Mouse (Mus musculus) Patski (cell line): Measurements from ENCODE around the gene Ankrd33b. TPM values are rescaled to one million over a fixed set of nuclear protein-coding genes. Genes with fewer than 3 reads are reported as not detected.
A peak's percentile ranks its signal among the peaks of the same experiment; 100 is the strongest.

ENCODE experiments used
- ATAC-seq: fragments of 100-300 bp; one replicate; pipeline ENCODE4 v1.8.0; 2021
- CTCF ChIA-PET: fragments of 350-600 bp; sonication (Branson Sonifier 250); formaldehyde crosslinking; loops from one replicate; lab custom pipeline; 2022; ENCODE audit warnings: inconsistent platforms; lab: Charles Lee
- POLR2A ChIA-PET: fragments of 350-600 bp; sonication (Branson Sonifier 250); formaldehyde crosslinking; loops from one replicate; lab custom pipeline; 2022; ENCODE audit warnings: antibody characterized with exemption, inconsistent platforms; lab: Charles Lee
- DNase-seq: peaks from one replicate; pipeline ENCODE4 v3.0.0-alpha.2; 2011; ENCODE audit warnings: low read depth, low spot score
- H3K27me3 ChIP-seq: fragments of 371-371 bp; one replicate; pipeline ENCODE4 v1.5.1; 2021
- CTCF ChIP-seq: fragments of 100-300 bp; IDR thresholded peaks from one replicate; pipeline ENCODE4 v1.5.1; 2021
- in situ Hi-C: fragments of 300-500 bp; cut with MboI; formaldehyde crosslinking; loops from 3 replicates; pipeline ENCODE4 v1.11.1; 2018; ENCODE audit warnings: low pct_unique_long_range_greater_than_20kb, mixed read lengths
- polyA plus RNA-seq: library from polyadenylated mRNA; unstranded; gene quantifications from one replicate; pipeline ENCODE4 v1.2.3, GENCODE M21; 2021

Ankrd33b gene
- polyA plus RNA-seq, 1 experiment from 2014 or later: 9.3 TPM

GRCm38 (mm10) chr15:31328082-31328614 is 39.4 kb downstream of the Ankrd33b start:
- no peaks in the 10 kb centered on the region for H3K27me3 ChIP-seq
- TF ChIP-seq CTCF: no peak
- ATAC-seq: no peak
- CTCF ChIA-PET: no interaction called here
- POLR2A ChIA-PET: no interaction called here
- in situ Hi-C loops: loop anchor here (10.0 kb wide), 1 partner anchor 257 kb away; no protein-coding TSS in a partner anchor
- no peak for DNase-seq

GRCm38 (mm10) chr15:31325660-31326354 is 41.7 kb downstream of the Ankrd33b start:
- ChIA-PET CTCF (interaction anchor here (1.7 kb wide), 1 partner anchor 13 kb away, joined by 4 read pairs; no protein-coding TSS in a partner anchor), POLR2A (no interaction called here)
- ATAC-seq (no peak), DNase-seq (no peak)
- TF ChIP-seq CTCF: no peak
- in situ Hi-C loops: loop anchor here (10.0 kb wide), 1 partner anchor 259 kb away; no protein-coding TSS in a partner anchor
- H3K27me3 ChIP-seq: no peaks in the 10 kb centered on the region

GRCm38 (mm10) chr15:31324551-31324950 is 43.0 kb downstream of the Ankrd33b start:
- DNase-seq: no peak
- no peak for ATAC-seq
- ChIA-PET POLR2A (no interaction called here), CTCF (interaction anchor here (0.9 to 1.7 kb wide), 4 partner anchors 8 to 144 kb away, joined by 3 to 4 read pairs (median 4); no protein-coding TSS in a partner anchor)
- no peaks in the 10 kb centered on the region for H3K27me3 ChIP-seq
- TF ChIP-seq CTCF: no peak
- in situ Hi-C loops: loop anchor here (10.0 kb wide), 1 partner anchor 260 kb away; no protein-coding TSS in a partner anchor

GRCm38 (mm10) chr15:31323684-31324083 is 43.8 kb downstream of the Ankrd33b start:
- DNase-seq (no peak), ATAC-seq (no peak)
- CTCF ChIA-PET: interaction anchor here (0.9 to 1.2 kb wide), 3 partner anchors 9 to 145 kb away, joined by 3 to 4 read pairs (median 3); no protein-coding TSS in a partner anchor
- peak; percentile 57 for TF ChIP-seq CTCF
- no peaks in the 10 kb centered on the region for H3K27me3 ChIP-seq
- in situ Hi-C loops: loop anchor here (10.0 kb wide), 1 partner anchor 261 kb away; no protein-coding TSS in a partner anchor
- POLR2A ChIA-PET: interaction anchor here (0.5 kb wide), 1 partner anchor 43 kb away, joined by 4 read pairs; no protein-coding TSS in a partner anchor

DNA sequence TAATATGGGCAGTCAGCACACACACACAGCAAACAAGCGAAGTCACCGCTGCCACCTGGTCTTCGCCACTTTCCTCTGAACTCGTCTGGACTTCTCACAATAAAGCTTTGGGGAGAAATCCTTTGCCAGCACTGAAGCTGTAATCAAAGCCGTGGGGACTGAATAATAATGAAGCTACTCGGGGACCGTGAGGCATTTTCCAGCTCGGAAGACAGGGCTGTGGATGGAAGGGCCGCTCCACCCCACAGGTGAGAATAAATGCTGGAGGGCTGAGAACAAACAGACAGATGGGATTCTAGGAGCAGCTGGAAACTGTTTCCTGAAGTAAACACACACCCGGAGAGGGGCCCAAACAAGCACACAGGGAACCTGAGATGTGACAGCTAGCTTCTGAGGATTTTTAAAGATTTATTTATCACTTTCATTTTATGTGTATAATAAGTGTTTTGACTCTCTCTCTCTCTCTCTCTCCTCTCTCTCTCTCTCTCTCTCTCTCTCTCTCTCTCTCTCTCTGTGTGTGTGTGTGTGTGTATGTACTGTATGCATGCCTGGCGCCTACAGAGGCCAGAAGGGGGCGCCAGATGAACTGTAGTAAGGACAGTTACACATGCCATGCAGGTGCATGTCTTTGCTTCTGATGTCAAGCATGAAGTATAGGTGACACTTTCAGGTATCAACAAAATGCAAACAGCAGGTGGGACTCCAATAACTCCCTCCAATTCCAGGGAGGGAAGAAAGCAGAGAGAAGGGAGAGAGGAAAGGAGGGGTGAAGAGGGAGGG is 46.7 kb downstream of the Ankrd33b start:
- DNase-seq (no peak), ATAC-seq (no peak)
- in situ Hi-C loops: loop anchor here (10.0 kb wide), 1 partner anchor 264 kb away; no protein-coding TSS in a partner anchor
- H3K27me3 ChIP-seq: no peaks in the 10 kb centered on the region
- CTCF ChIA-PET: interaction anchor here (0.7 to 1.5 kb wide), 7 partner anchors 8 to 124 kb away, joined by 3 to 5 read pairs (median 3); no protein-coding TSS in a partner anchor
- TF ChIP-seq CTCF: no peak
- POLR2A ChIA-PET: no interaction called here

DNA sequence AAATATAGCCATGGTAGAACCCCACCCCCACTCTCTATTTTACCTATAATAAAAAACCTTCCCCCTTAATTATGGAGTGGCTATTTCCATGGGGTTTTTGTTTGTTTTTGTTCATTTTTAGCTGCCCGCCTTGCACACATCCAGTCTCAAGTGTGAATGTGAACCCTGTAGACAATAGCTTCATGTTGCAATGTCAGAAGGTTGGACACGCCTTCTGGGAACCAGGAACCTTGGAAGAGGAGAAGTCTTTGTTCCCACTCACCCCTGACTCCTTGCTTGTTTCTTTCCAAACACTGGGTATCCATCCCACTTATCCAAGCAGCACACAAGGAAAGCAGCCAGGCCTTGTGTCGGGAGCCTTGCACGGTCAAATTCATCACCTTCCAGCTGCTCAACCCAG is 48.5 kb downstream of the Ankrd33b start:
- in situ Hi-C loops: loop anchor here (5.0 kb wide), 1 partner anchor 128 kb away; no protein-coding TSS in a partner anchor
- DNase-seq (no peak), ATAC-seq (no peak)
- no peak for TF ChIP-seq CTCF
- H3K27me3 ChIP-seq: no peaks in the 10 kb centered on the region
- ChIA-PET CTCF (interaction anchor here (0.6 to 1.5 kb wide), 3 partner anchors 12 to 27 kb away, joined by 3 to 4 read pairs (median 3); no protein-coding TSS in a partner anchor), POLR2A (interaction anchor here (0.6 kb wide), 1 partner anchor 1058 kb away, joined by 3 read pairs; no protein-coding TSS in a partner anchor)

GRCm38 (mm10) chr15:31318158-31318955 is 49.2 kb downstream of the Ankrd33b start:
- no peaks in the 10 kb centered on the region for H3K27me3 ChIP-seq

DNA sequence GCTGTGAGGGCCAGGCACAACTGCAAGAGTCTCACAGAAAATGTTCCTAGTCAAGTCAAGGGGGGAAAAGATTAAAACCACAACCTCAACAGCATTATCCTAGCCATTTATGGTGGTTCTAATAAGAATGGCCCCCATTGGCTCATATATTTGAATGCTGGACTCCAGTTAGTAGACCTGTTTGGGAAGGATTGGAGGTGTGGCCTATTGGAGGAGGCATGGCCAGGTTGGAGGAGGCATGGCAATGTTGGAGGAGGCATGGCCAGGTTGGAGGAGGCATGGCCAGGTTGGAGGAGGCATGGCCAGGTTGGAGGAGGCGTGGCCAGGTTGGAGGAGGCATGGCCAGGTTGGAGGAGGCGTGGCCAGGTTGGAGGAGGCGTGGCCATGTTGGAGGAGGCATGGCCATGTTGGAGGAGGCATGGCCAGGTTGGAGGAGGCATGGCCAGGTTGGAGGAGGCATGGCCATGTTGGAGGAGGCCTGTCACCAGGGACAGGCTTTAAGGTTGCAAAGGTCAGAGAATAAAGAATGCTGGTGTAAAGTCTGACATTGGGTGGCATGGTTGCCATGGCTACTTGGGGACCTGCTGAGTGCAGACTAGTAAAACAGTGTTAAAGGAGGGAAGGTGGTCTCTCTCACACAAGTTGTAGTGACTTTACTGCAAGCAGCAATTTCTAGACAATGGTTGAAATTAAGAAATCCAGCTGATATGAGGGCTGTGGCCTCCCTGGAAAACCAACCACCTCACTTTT is 50.3 kb downstream of the Ankrd33b start:
- H3K27me3 ChIP-seq: no peaks in the 10 kb centered on the region
- ATAC-seq: no peak
- DNase-seq: no peak
- no peak for TF ChIP-seq CTCF
- ChIA-PET CTCF (interaction anchor here (0.7 to 3.5 kb wide), 4 partner anchors 14 to 131 kb away, joined by 3 to 22 read pairs (median 3); no protein-coding TSS in a partner anchor), POLR2A (interaction anchor here (0.7 to 1.3 kb wide), 2 partner anchors 91 to 120 kb away, joined by 3 to 5 read pairs; no protein-coding TSS in a partner anchor)
- in situ Hi-C loops: loop anchor here (5.0 kb wide), 1 partner anchor 130 kb away; no protein-coding TSS in a partner anchor

More at GRCm38 (mm10) chr15:31318158-31318955, 49.2 kb downstream of the Ankrd33b start:
- no peak for DNase-seq
- ATAC-seq: no peak
- in situ Hi-C loops: loop anchor here (5.0 kb wide), 1 partner anchor 129 kb away; no protein-coding TSS in a partner anchor
- no peak for TF ChIP-seq CTCF
- ChIA-PET CTCF (interaction anchor here (0.6 to 1.1 kb wide), 4 partner anchors 13 to 98 kb away, joined by 3 to 4 read pairs (median 3); no protein-coding TSS in a partner anchor), POLR2A (no interaction called here)
